Comparison of ENCODE assay signal across 18 mouse cellular contexts in genomic region chrX:53137066-53137465, GRCm38 (mm10).
DNase-seq lines count a peak whose midpoint lies in the region; ATAC-seq lines count a peak whose summit lies in the region.
"Had no signal": no experiment of that assay in that cellular context is flagged by ENCODE, and none has a peak within 500 bp of the region (broad histone marks: within the 10 kb centered on the region; RNA-seq: fewer than 3 reads in every experiment).

No protein-coding gene starts in this region.

- peak; percentile 14 to 24 for DNase-seq in heart, postnatal 14 days
- no peak for DNase-seq in heart, adult 8-10 months (ENCODE audit: low spot score)
- peak; percentile 56 for DNase-seq in adipocyte (ENCODE audit: low spot score)
- DNase-seq in gastrocnemius, postnatal 36 days: peak; percentile 12 to 14
- no peak for DNase-seq in urinary bladder, postnatal 36 days (ENCODE audit: low spot score in 2 of 2)
- no peak for DNase-seq in B cell, adult 2 months
- DNase-seq: adrenal gland, adult 2 months; adrenal gland, postnatal 36 days; cerebellum, adult 2 months; forebrain, postnatal 0 days; heart, adult 18-20 months; heart, postnatal 4 days; kidney, adult 2 months had no signal

- intact Hi-C loops in heart, postnatal 14 days (cut with DNase I): no loop called here
- intact Hi-C loops in gastrocnemius, postnatal 36 days (cut with DNase I): no loop called here

- ATAC-seq in megakaryocyte progenitor cell, adult 5-6 weeks (replicated peaks; ENCODE audit: poor library complexity): no peak
- ATAC-seq: activated CD4-positive, CD25-positive, alpha-beta regulatory T cell, adult 4 months; forebrain, embryonic 13.5 days; forebrain, postnatal 0 days; hindbrain, embryonic 16.5 days; Patski had no signal

Comparison
In these comparisons a context has a peak if more than half of its experiments do, and no peak if none do; other contexts are left out.
1. DNase-seq: peak in heart, postnatal 14 days (2 of 2), adipocyte (single experiment) and gastrocnemius, postnatal 36 days (2 of 2); none in heart, adult 8-10 months (single experiment), urinary bladder, postnatal 36 days (0 of 2) and B cell, adult 2 months (0 of 2).